Comparison of ENCODE assay signal across 8 mouse cellular contexts in the genomic region with DNA sequence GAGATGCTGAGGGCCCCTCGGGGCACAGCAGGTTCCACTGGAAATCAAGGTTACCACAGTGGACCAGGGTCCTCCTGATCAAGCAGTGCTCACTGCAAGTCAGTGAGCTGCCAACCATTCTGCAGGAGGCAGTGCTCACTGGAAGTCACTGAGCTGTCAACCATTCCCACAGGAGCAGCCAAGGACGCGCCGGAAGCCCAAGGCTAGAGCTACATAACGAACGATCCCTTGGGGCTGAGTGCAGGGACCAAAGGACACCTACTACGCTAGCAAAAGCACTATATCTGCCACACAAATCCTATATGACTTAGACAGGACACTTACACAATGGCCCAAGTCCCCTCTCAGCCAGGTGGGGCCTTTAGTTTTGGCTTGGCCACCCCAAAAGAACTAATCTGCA. TPM values are rescaled to one million over a fixed set of nuclear protein-coding genes. Genes with fewer than 3 reads are reported as not detected.
A peak's percentile ranks its signal among the peaks of the same experiment; 100 is the strongest.
DNase-seq lines count a peak whose midpoint lies in the region; ATAC-seq lines count a peak whose summit lies in the region.

No protein-coding gene starts in this region.

- 87% methylated on average over 7 of the region's 7 CpGs for WGBS in forebrain, embryonic 16.5 days
- WGBS in forebrain, embryonic 10.5 days, result 91% methylated on average over 7 of the region's 7 CpGs
- 58% methylated on average over 7 of the region's 7 CpGs for WGBS in kidney, embryonic 15.5 days

- H3K4me1 ChIP-seq in forebrain, embryonic 16.5 days (replicated peaks; ENCODE audit: control insufficient read depth, insufficient read depth, low read length), result peaks cover 36% of the 10 kb centered on the region
- peaks cover 35% of the 10 kb centered on the region for H3K4me1 ChIP-seq in forebrain, embryonic 10.5 days
- H3K4me1 ChIP-seq in kidney, embryonic 15.5 days, result peaks cover 65% of the 10 kb centered on the region

- H3K27me3 ChIP-seq in forebrain, embryonic 16.5 days (replicated peaks; ENCODE audit: control insufficient read depth, insufficient read depth, low read length), result no peaks in the 10 kb centered on the region
- H3K27me3 ChIP-seq in forebrain, embryonic 10.5 days (ENCODE audit: poor library complexity, severe bottlenecking), result no peaks in the 10 kb centered on the region
- no peaks in the 10 kb centered on the region for H3K27me3 ChIP-seq in kidney, embryonic 15.5 days

- peak overlapping the region; percentile 65 for H3K27ac ChIP-seq in forebrain, embryonic 16.5 days (ENCODE audit: low read length)
- no peak overlapping the region for H3K27ac ChIP-seq in forebrain, embryonic 10.5 days
- peak overlapping the region; percentile 88 for H3K27ac ChIP-seq in kidney, embryonic 15.5 days

- no peak overlapping the region for H3K4me2 ChIP-seq in forebrain, embryonic 16.5 days (ENCODE audit: low read length)
- H3K4me2 ChIP-seq in kidney, embryonic 15.5 days, result peak overlapping the region; percentile 29; the same call in 1 of the 2 replicates

- H3K4me3 ChIP-seq in forebrain, embryonic 16.5 days (replicated peaks; ENCODE audit: low read length), result no peak overlapping the region
- H3K4me3 ChIP-seq in forebrain, embryonic 10.5 days, result no peak overlapping the region
- no peak overlapping the region for H3K4me3 ChIP-seq in kidney, embryonic 15.5 days (replicated peaks)

- H3K9ac ChIP-seq in forebrain, embryonic 16.5 days (replicated peaks; ENCODE audit: low read depth, low read length), result no peak overlapping the region
- H3K9ac ChIP-seq in kidney, embryonic 15.5 days, result 0 out of 2 replicates have a peak overlapping the region, but pooled peaks have one; percentile 27

- H3K9me3 ChIP-seq in forebrain, embryonic 16.5 days (ENCODE audit: control insufficient read depth, low read length), result no peaks in the 10 kb centered on the region
- peaks cover 5% of the 10 kb centered on the region; the same call in 1 of the 2 replicates for H3K9me3 ChIP-seq in forebrain, embryonic 10.5 days
- H3K9me3 ChIP-seq in kidney, embryonic 15.5 days (replicated peaks), result no peaks in the 10 kb centered on the region

- ATAC-seq in forebrain, embryonic 16.5 days, result no peak
- ATAC-seq in kidney, embryonic 15.5 days (replicated peaks; ENCODE audit: low FRiP score), result no peak
- no peak for ATAC-seq in megakaryocyte progenitor cell, adult 5-6 weeks (replicated peaks; ENCODE audit: poor library complexity)

- H3K36me3 ChIP-seq in forebrain, embryonic 16.5 days (ENCODE audit: control insufficient read depth, insufficient read depth), result no peaks in the 10 kb centered on the region
- peaks cover 9% of the 10 kb centered on the region; the same call in 1 of the 2 replicates for H3K36me3 ChIP-seq in forebrain, embryonic 10.5 days (replicated peaks)
- H3K36me3 ChIP-seq in kidney, embryonic 15.5 days, result no peaks in the 10 kb centered on the region

- DNase-seq in forebrain, embryonic 10.5 days (ENCODE audit: extremely low spot score, low spot score), result no peak
- peak; percentile 51 for DNase-seq in ovary, postnatal 36 days (ENCODE audit: low spot score)
- no peak for DNase-seq in ovary, postnatal 10 days (ENCODE audit: low spot score)
- no peak for DNase-seq in thymus, postnatal 36 days
- no peak for DNase-seq in urinary bladder, adult 18-20 months (ENCODE audit: low spot score in 2 of 2)

RNA-seq across cellular contexts. Expression of gene Lrp5, which starts 5.6 kb away (rescaled TPM):
- 1.8 and 2.3 TPM in 2 replicates for polyA plus RNA-seq in forebrain, embryonic 16.5 days (2015; fragmentation: Nextera tagmentation; extraction: Ambion mirVana)
- 3.6 and 3.9 TPM in 2 replicates for polyA plus RNA-seq in forebrain, embryonic 10.5 days (2016; fragmentation: Nextera tagmentation; extraction: Ambion mirVana)
- polyA plus RNA-seq in kidney, embryonic 15.5 days (2015; fragmentation: Nextera tagmentation; extraction: Ambion mirVana), result 5.8 and 6.9 TPM in 2 replicates
- total RNA-seq in megakaryocyte progenitor cell, adult 5-6 weeks (2015), result 20.3 and 22.4 TPM in 2 replicates
- 17.3 and 20.4 TPM in 2 replicates for total RNA-seq in megakaryocyte progenitor cell, adult 5-6 weeks (2017)

RNA-seq across cellular contexts. Expression of gene 1810055G02Rik, which starts 27.4 kb away (rescaled TPM):
- polyA plus RNA-seq in forebrain, embryonic 16.5 days (2015; fragmentation: Nextera tagmentation; extraction: Ambion mirVana), result 37.2 and 38.7 TPM in 2 replicates
- polyA plus RNA-seq in forebrain, embryonic 10.5 days (2016; fragmentation: Nextera tagmentation; extraction: Ambion mirVana), result 44.9 and 47.7 TPM in 2 replicates
- 39.7 and 43.9 TPM in 2 replicates for polyA plus RNA-seq in kidney, embryonic 15.5 days (2015; fragmentation: Nextera tagmentation; extraction: Ambion mirVana)
- total RNA-seq in megakaryocyte progenitor cell, adult 5-6 weeks (2015), result 12.5 and 12.8 TPM in 2 replicates
- total RNA-seq in megakaryocyte progenitor cell, adult 5-6 weeks (2017), result 6.0 and 7.1 TPM in 2 replicates
